Mouse (Mus musculus): ENCODE results near the gene Olfr700. TPM values are rescaled to one million over a fixed set of nuclear protein-coding genes. Genes with fewer than 3 reads are reported as not detected.

The Olfr700 gene
- not detected for polyA plus RNA-seq (2017; shearing (Covaris generic))

DNA sequence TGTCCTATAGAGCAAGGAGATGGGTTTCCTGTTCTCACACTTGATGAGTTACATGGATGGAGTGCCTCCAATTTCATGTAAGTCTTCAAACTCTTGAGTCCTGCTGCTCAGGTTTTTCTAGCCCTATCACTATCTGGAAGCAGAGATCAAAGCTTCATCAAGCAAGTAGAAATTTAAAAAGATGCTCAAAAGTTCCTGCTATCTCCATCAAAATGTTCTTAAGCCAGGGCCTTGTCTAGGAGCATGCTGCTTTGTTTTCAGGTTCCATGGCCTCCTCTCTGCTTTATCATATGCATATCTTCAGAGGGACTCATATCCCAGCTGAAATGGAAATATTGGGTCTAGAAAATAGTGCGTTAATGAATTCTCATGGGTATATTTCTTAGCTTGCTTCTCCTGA, at the start of gene Olfr700:
Olfr700 (minus strand) TSS at position 101 of the 400 bp plus-strand sequence.

DNA sequence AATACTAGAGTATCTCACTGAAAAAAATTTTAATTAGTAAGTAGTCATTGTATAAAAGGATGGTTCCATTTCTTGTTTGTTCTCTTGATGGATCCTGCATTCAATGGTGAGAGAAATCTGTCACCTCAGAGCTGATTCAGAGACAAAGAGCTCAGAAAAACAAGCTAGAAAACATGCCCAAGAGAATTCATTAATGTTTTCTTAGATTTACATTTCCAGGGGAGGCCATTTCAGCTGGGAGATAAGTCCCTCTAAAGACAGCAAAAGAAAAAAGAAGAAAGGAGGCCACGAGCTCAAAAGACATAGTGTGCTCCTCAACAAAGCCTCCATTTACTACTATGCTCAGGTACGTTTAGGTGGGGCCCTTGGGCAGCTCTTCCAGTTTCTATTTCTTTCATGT, 34.4 kb upstream of the Olfr700 start, which contains the start of gene Olfr703:
Olfr703 (plus strand) TSS at position 301 of the 400 bp plus-strand sequence.

DNA sequence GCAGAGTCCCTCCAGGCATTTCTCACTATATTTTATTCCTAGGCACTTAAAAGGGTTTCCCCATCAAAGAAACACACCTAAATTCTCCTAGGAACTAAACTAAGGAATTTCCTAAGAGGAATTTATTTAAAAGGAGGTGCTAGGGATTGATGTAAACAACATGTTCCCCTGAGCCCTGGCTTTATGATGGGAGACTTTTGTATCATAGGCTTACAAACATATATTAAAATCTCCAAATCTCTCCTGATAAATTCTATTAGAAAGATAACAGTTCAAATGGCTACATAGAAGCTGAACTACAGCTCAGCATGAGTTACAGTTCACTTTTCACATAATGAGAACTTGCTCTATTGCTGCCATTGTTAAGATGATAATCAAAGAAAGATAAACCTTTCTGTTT, 25.2 kb upstream of the Olfr700 start, which contains the start of gene Olfr702:
Olfr702 (minus strand) TSS at position 101 of the 400 bp plus-strand sequence.

DNA sequence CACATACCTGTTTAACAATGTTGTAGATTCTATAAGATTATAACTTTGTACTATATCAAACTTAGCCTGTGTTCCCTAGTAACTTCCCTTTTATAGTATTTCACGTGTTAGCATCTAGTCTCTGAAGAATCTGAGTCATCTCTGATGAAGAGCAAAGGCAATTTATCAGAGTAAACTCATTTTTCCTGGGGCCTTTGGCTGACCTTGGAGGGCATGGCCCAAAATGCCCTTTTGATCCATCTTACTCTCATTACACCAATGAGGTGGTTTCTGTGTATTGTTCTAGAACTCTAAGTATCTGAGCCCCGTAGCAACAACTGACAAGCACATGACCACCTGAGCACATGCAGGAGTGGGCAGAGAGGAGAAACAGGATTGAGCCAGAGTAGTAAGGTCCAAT, 5.2 kb upstream of the Olfr700 start, which contains the start of gene Olfr701:
Olfr701 (plus strand) TSS at position 301 of the 400 bp plus-strand sequence.

DNA sequence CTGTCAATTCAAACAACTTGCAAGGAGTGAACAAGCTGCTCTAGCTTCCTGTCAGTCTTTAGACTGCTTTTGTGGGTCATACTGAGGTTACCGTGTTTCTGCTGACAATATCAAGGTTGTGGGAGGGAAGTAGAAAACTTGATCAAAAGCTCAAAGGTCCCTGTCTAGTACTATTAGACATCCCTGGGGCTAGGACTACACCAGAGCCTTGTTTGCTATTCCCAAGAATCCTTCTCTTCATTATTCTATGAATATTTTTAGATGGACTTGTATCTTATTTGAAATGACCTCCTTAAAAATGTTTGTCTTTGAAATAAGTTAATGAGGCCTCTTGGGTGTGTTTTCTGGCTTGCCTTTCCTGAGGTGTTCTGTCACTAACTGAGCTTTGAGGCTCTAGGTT, 15.5 kb downstream of the Olfr700 start, which contains the start of gene Olfr699:
Olfr699 (minus strand) TSS at position 101 of the 400 bp plus-strand sequence.

Other genes with a start within 250 kb of the Olfr700 start
- gene Olfr693, start 128.2 kb downstream of the Olfr700 start, polyA plus RNA-seq (2017; shearing (Covaris generic)), result not detected
- gene Olfr694, start 117.0 kb downstream of the Olfr700 start, polyA plus RNA-seq (2017; shearing (Covaris generic)), result not detected
- gene Olfr695, start 92.4 kb downstream of the Olfr700 start, polyA plus RNA-seq (2017; shearing (Covaris generic)), result not detected
- not detected for gene Olfr697, start 66.4 kb downstream of the Olfr700 start, polyA plus RNA-seq (2017; shearing (Covaris generic))
- not detected for gene Olfr698, start 53.4 kb downstream of the Olfr700 start, polyA plus RNA-seq (2017; shearing (Covaris generic))
- not detected for gene Olfr699, start 15.6 kb downstream of the Olfr700 start, polyA plus RNA-seq (2017; shearing (Covaris generic))
- gene Olfr701, start 5.3 kb upstream of the Olfr700 start, polyA plus RNA-seq (2017; shearing (Covaris generic)), result not detected
- gene Olfr702, start 25.1 kb upstream of the Olfr700 start, polyA plus RNA-seq (2017; shearing (Covaris generic)), result not detected
- not detected for gene Olfr703, start 34.5 kb upstream of the Olfr700 start, polyA plus RNA-seq (2017; shearing (Covaris generic))
- gene Olfr704, start 54.4 kb upstream of the Olfr700 start, polyA plus RNA-seq (2017; shearing (Covaris generic)), result not detected
- gene Olfr705, start 68.1 kb upstream of the Olfr700 start, polyA plus RNA-seq (2017; shearing (Covaris generic)), result not detected
- gene Olfr706, start 79.3 kb upstream of the Olfr700 start, polyA plus RNA-seq (2017; shearing (Covaris generic)), result not detected
- gene Olfr707, start 92.4 kb upstream of the Olfr700 start, polyA plus RNA-seq (2017; shearing (Covaris generic)), result not detected
- gene Olfr1532-ps1, start 99.2 kb upstream of the Olfr700 start, polyA plus RNA-seq (2017; shearing (Covaris generic)), result not detected
- gene Olfr709-ps1, start 123.4 kb upstream of the Olfr700 start, polyA plus RNA-seq (2017; shearing (Covaris generic)), result not detected
- not detected for gene Olfr710, start 139.5 kb upstream of the Olfr700 start, polyA plus RNA-seq (2017; shearing (Covaris generic))
- gene Olfr6, start 155.1 kb upstream of the Olfr700 start, polyA plus RNA-seq (2017; shearing (Covaris generic)), result not detected
- not detected for gene Olfr711, start 166.6 kb upstream of the Olfr700 start, polyA plus RNA-seq (2017; shearing (Covaris generic))
- not detected for gene Olfr2, start 197.2 kb upstream of the Olfr700 start, polyA plus RNA-seq (2017; shearing (Covaris generic))
- gene Olfr713, start 222.3 kb upstream of the Olfr700 start, polyA plus RNA-seq (2017; shearing (Covaris generic)), result not detected